Mouse (Mus musculus) embryo, embryonic 10.5 days (tissue): Measurements from ENCODE around the gene Gm21119.
A peak's percentile ranks its signal among the peaks of the same experiment; 100 is the strongest.
"Not testable (repeated sequence)": the region's sequence is repeated elsewhere in the genome, so short reads cannot be mapped to it uniquely, and the experiment has no call there.

ENCODE experiments used
- DNase-seq: peaks from one replicate; pipeline ENCODE4 v3.0.0-alpha.2; 2015; ENCODE audit warnings: low spot score

Gene Gm21119

GRCm38 (mm10) chr8:20614619-20615018, at the start of gene Gm21119:
Gm21119 (plus strand) TSS chr8:20614919.
- not testable (repeated sequence) for DNase-seq

GRCm38 (mm10) chr8:20566753-20567152, 48.0 kb upstream of the Gm21119 start:
- DNase-seq = not testable (repeated sequence)

- DNase-seq = not testable (repeated sequence)
Measured at GRCm38 (mm10) chr8:20581081-20581480, 33.6 kb upstream of the Gm21119 start.

GRCm38 (mm10) chr8:20582772-20583171, 31.9 kb upstream of the Gm21119 start:
- DNase-seq = not testable (repeated sequence)

- peak; percentile 1 for DNase-seq
Measured at GRCm38 (mm10) chr8:20588268-20589177, 26.2 kb upstream of the Gm21119 start.

- not testable (repeated sequence) for DNase-seq
Measured at GRCm38 (mm10) chr8:20589178-20589539, 25.6 kb upstream of the Gm21119 start.

- DNase-seq = peak; percentile 0
Measured at GRCm38 (mm10) chr8:20590117-20590997, 24.4 kb upstream of the Gm21119 start.

GRCm38 (mm10) chr8:20591002-20591401, 23.7 kb upstream of the Gm21119 start:
- DNase-seq = not testable (repeated sequence)

GRCm38 (mm10) chr8:20592732-20593272, 21.9 kb upstream of the Gm21119 start:
- DNase-seq = not testable (repeated sequence)

- DNase-seq = not testable (repeated sequence)
Measured at GRCm38 (mm10) chr8:20593841-20594240, 20.9 kb upstream of the Gm21119 start.

GRCm38 (mm10) chr8:20596081-20596841, 18.5 kb upstream of the Gm21119 start:
- DNase-seq = not testable (repeated sequence)

- DNase-seq = not testable (repeated sequence)
Measured at GRCm38 (mm10) chr8:20596842-20597708, 17.6 kb upstream of the Gm21119 start.

- DNase-seq = not testable (repeated sequence)
Measured at GRCm38 (mm10) chr8:20598300-20599170, 16.2 kb upstream of the Gm21119 start.

GRCm38 (mm10) chr8:20599350-20599749, 15.4 kb upstream of the Gm21119 start:
- not testable (repeated sequence) for DNase-seq

GRCm38 (mm10) chr8:20610856-20611255, 3.9 kb upstream of the Gm21119 start:
- DNase-seq = not testable (repeated sequence)

GRCm38 (mm10) chr8:20612721-20613120, 2.0 kb upstream of the Gm21119 start:
- DNase-seq = not testable (repeated sequence)

- DNase-seq = not testable (repeated sequence)
Measured at GRCm38 (mm10) chr8:20630766-20631165, 16.0 kb downstream of the Gm21119 start.

- DNase-seq = not testable (repeated sequence)
Measured at GRCm38 (mm10) chr8:20637931-20638330, 23.2 kb downstream of the Gm21119 start.

GRCm38 (mm10) chr8:20643536-20643935, 28.8 kb downstream of the Gm21119 start:
- DNase-seq = not testable (repeated sequence)
